Mouse (Mus musculus) adrenal gland, adult 18-20 months (tissue): Measurements from ENCODE around the gene Pex14. TPM values are rescaled to one million over a fixed set of nuclear protein-coding genes. Genes with fewer than 3 reads are reported as not detected.
"Not testable (repeated sequence)": the region's sequence is repeated elsewhere in the genome, so short reads cannot be mapped to it uniquely, and the experiment has no call there.

Source experiments
- DNase-seq, 2 experiments: peaks; one replicate each; pipeline ENCODE4 v3.0.0; 2021 to 2022; ENCODE audit warnings: low spot score in 2 of 2
- total RNA-seq, 2 experiments: library from RNA; stranded (reverse); gene quantifications; 1 replicate in 1 of 2; 2 replicates in 1 of 2; pipeline ENCODE4 v1.2.3; 2021

Pex14 gene
- total RNA-seq, 2 experiments from 2014 or later = 64.7 to 66.8 TPM

- DNase-seq = not testable (repeated sequence)
These were observed 20.4 kb upstream of the Pex14 start for GRCm38 (mm10) chr4:149119978-149120562.

GRCm38 (mm10) chr4:149103875-149104561 lies 4.3 kb upstream of the Pex14 start, which contains the start of gene Dffa:
TSS of gene Dffa (plus strand) at chr4:149104146.
- DNase-seq = peak; percentile 85 to 87

- DNase-seq = no peak
These were observed 1.8 kb upstream of the Pex14 start for GRCm38 (mm10) chr4:149101456-149101855.

GRCm38 (mm10) chr4:149100449-149100848 lies 773 bp upstream of the Pex14 start:
- DNase-seq = not testable (repeated sequence)

- no peak for DNase-seq
These were observed 1.1 kb downstream of the Pex14 start for GRCm38 (mm10) chr4:149098571-149098970.

GRCm38 (mm10) chr4:149097956-149098355 lies 1.7 kb downstream of the Pex14 start:
- no peak for DNase-seq

GRCm38 (mm10) chr4:149091364-149091763 lies 8.3 kb downstream of the Pex14 start:
- no peak for DNase-seq

GRCm38 (mm10) chr4:149085381-149085780 lies 14.3 kb downstream of the Pex14 start:
- DNase-seq = peak in 1 of 2 experiments; percentile 31

- peak; percentile 73 to 74 for DNase-seq
These were observed 18.1 kb downstream of the Pex14 start for GRCm38 (mm10) chr4:149081528-149081927.

GRCm38 (mm10) chr4:149080111-149080510 lies 19.6 kb downstream of the Pex14 start:
- no peak for DNase-seq

- DNase-seq = no peak
These were observed 20.0 kb downstream of the Pex14 start for GRCm38 (mm10) chr4:149079629-149080028.

GRCm38 (mm10) chr4:149078261-149078660 lies 21.4 kb downstream of the Pex14 start:
- DNase-seq = no peak

- DNase-seq = peak; percentile 66
These were observed 23.7 kb downstream of the Pex14 start for GRCm38 (mm10) chr4:149075871-149076575.

GRCm38 (mm10) chr4:149075073-149075472 lies 24.6 kb downstream of the Pex14 start:
- no peak for DNase-seq

- no peak for DNase-seq
These were observed 32.8 kb downstream of the Pex14 start for GRCm38 (mm10) chr4:149066672-149067551.

- DNase-seq = no peak
These were observed 35.4 kb downstream of the Pex14 start for GRCm38 (mm10) chr4:149064061-149064854.

- DNase-seq = no peak
These were observed 37.0 kb downstream of the Pex14 start for GRCm38 (mm10) chr4:149062406-149063318.

GRCm38 (mm10) chr4:149061432-149061718 lies 38.3 kb downstream of the Pex14 start:
- no peak for DNase-seq
